8 mouse cellular contexts compared by ENCODE assay signal in the genomic region with DNA sequence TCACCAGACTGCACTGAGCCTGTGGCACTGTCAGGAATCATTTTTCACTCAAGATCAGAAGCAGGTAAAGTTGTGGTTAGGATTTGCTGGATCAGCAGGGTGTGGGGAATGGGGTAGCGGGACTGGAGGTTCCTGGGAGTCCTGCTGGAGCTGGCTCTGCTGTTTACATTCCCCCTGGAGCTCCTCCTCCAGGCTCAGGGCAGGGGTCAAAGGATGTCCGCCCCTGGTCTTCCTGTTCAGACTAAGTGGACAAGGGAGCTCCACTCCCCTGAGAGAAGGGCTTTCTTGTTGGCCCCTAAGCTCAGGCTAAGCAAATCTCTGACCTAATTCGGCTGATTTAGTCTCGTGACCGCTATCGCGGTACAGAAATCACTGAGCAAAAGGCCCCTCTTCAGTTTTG. TPM values are rescaled to one million over a fixed set of nuclear protein-coding genes. Genes with fewer than 3 reads are reported as not detected.
A peak's percentile ranks its signal among the peaks of the same experiment; 100 is the strongest.
DNase-seq lines count a peak whose midpoint lies in the region; ATAC-seq and TF ChIP-seq lines count a peak whose summit lies in the region.
"Had no signal": no experiment of that assay in that cellular context is flagged by ENCODE, and none has a peak within 500 bp of the region (broad histone marks: within the 10 kb centered on the region; RNA-seq: fewer than 3 reads in every experiment).

No protein-coding gene starts in this region.

- H3K4me2 ChIP-seq in embryonic facial prominence, embryonic 12.5 days (replicated peaks): peak overlapping the region; percentile 32
- H3K4me2 ChIP-seq in lung, embryonic 14.5 days: peak overlapping the region; percentile 40

- peak; percentile 49 to 70 for DNase-seq in adrenal gland, postnatal 36 days
- peak; percentile 69 for DNase-seq in kidney, adult 18-20 months
- DNase-seq in lung, embryonic 14.5 days: peak; percentile 64
- DNase-seq in spleen, postnatal 4 days (ENCODE audit: low spot score in 2 of 2): no peak
- DNase-seq in adipocyte (ENCODE audit: low spot score): no peak
- DNase-seq in frontal cortex, postnatal 25 days (ENCODE audit: low spot score in 2 of 2): no peak

- H3K4me3 ChIP-seq in embryonic facial prominence, embryonic 12.5 days: no peak overlapping the region
- H3K4me3 ChIP-seq in lung, embryonic 14.5 days (ENCODE audit: low read depth, low read length): no peak overlapping the region

- no peak overlapping the region for H3K9ac ChIP-seq in embryonic facial prominence, embryonic 12.5 days
- no peak overlapping the region for H3K9ac ChIP-seq in lung, embryonic 14.5 days

- no peaks in the 10 kb centered on the region for H3K36me3 ChIP-seq in embryonic facial prominence, embryonic 12.5 days
- H3K36me3 ChIP-seq in lung, embryonic 14.5 days (ENCODE audit: insufficient read depth): no peaks in the 10 kb centered on the region

- ATAC-seq in embryonic facial prominence, embryonic 12.5 days (ENCODE audit: insufficient number of reproducible peaks, insufficient read depth, low FRiP score, low TSS enrichment): no peak
- ATAC-seq in lung, embryonic 14.5 days (ENCODE audit: insufficient read depth): no peak
- ATAC-seq: activated CD4-positive, CD25-positive, alpha-beta regulatory T cell, adult 4 months had no signal

- no peaks in the 10 kb centered on the region for H3K27me3 ChIP-seq in embryonic facial prominence, embryonic 12.5 days
- H3K27me3 ChIP-seq in lung, embryonic 14.5 days (ENCODE audit: insufficient read depth, low read length): no peaks in the 10 kb centered on the region

- peaks cover 75% of the 10 kb centered on the region for H3K4me1 ChIP-seq in embryonic facial prominence, embryonic 12.5 days
- peaks cover 58% of the 10 kb centered on the region for H3K4me1 ChIP-seq in lung, embryonic 14.5 days (ENCODE audit: insufficient read depth)

- no peak for TF ChIP-seq CTCF in lung, embryonic 14.5 days (IDR thresholded peaks at IDR 0.05; ENCODE audit: low read depth)

- no peak overlapping the region; the same call in 1 of the 2 replicates for H3K27ac ChIP-seq in embryonic facial prominence, embryonic 12.5 days
- no peak overlapping the region; the same call in 1 of the 2 replicates for H3K27ac ChIP-seq in lung, embryonic 14.5 days (ENCODE audit: low read depth)

- 12% methylated on average over 7 of the region's 7 CpGs for WGBS in embryonic facial prominence, embryonic 12.5 days
- WGBS in lung, embryonic 14.5 days: 36% methylated on average over 7 of the region's 7 CpGs

- H3K9me3 ChIP-seq in embryonic facial prominence, embryonic 12.5 days: no peaks in the 10 kb centered on the region
- H3K9me3 ChIP-seq in lung, embryonic 14.5 days (ENCODE audit: low read depth, low read length): no peaks in the 10 kb centered on the region

RNA-seq across cellular contexts. Expression of gene Peli2, which starts 13.7 kb away (rescaled TPM):
- 10 to 100 TPM; 28.0 to 28.5 TPM for total RNA-seq in adrenal gland, postnatal 36 days (2021)
- polyA plus RNA-seq in embryonic facial prominence, embryonic 12.5 days (2016; fragmentation: Nextera tagmentation; extraction: Ambion mirVana): 8.5 and 9.9 TPM in 2 replicates
- polyA plus RNA-seq in lung, embryonic 14.5 days (2014; fragmentation: Nextera tagmentation; extraction: Ambion mirVana): 16.0 and 16.5 TPM in 2 replicates

Comparison
In these comparisons a context has a peak if more than half of its experiments do, and no peak if none do; other contexts are left out.
1. DNase-seq: peak in adrenal gland, postnatal 36 days (2 of 2), kidney, adult 18-20 months (single experiment) and lung, embryonic 14.5 days (single experiment); none in spleen, postnatal 4 days (0 of 2), adipocyte (single experiment) and frontal cortex, postnatal 25 days (0 of 2).